Mouse (Mus musculus) kidney, postnatal 25 days (tissue): Measurements from ENCODE around the gene C2cd2.

Experiments
- DNase-seq, 2 experiments: peaks; one replicate each; pipeline ENCODE4 v3.0.0; 2021; ENCODE audit warnings: mixed read lengths in 2 of 2

The C2cd2 gene

GRCm38 (mm10) chr16:97877502-97877901 lies 84.9 kb downstream of the C2cd2 start:
- DNase-seq: no peak

GRCm38 (mm10) chr16:97875101-97875500 lies 87.3 kb downstream of the C2cd2 start:
- DNase-seq: no peak

GRCm38 (mm10) chr16:97874376-97874775 lies 88.0 kb downstream of the C2cd2 start:
- DNase-seq: no peak

GRCm38 (mm10) chr16:97872657-97873056 lies 89.7 kb downstream of the C2cd2 start:
- peak in 1 of 2 experiments; percentile 46 for DNase-seq

GRCm38 (mm10) chr16:97869193-97870102 lies 93.0 kb downstream of the C2cd2 start:
- no peak for DNase-seq

- DNase-seq: no peak
Measured at GRCm38 (mm10) chr16:97863932-97864467, 98.4 kb downstream of the C2cd2 start.

- DNase-seq: no peak
Measured at GRCm38 (mm10) chr16:97856050-97856449, 106.3 kb downstream of the C2cd2 start.

- DNase-seq: peak; percentile 89 to 95
Measured at GRCm38 (mm10) chr16:97851741-97852319, 110.6 kb downstream of the C2cd2 start, which contains the start of gene Prdm15. Gene Prdm15, minus strand, starts transcription at chr16:97851850.

GRCm38 (mm10) chr16:97851061-97851740 lies 111.2 kb downstream of the C2cd2 start:
- DNase-seq: peak; percentile 89 to 95

- DNase-seq: no peak
Measured at GRCm38 (mm10) chr16:97850667-97851060, 111.7 kb downstream of the C2cd2 start.

- DNase-seq: no peak
Measured at GRCm38 (mm10) chr16:97848832-97849231, 113.6 kb downstream of the C2cd2 start.

- peak in 1 of 2 experiments; percentile 4 for DNase-seq
Measured at GRCm38 (mm10) chr16:97844967-97845937, 117.1 kb downstream of the C2cd2 start.

- DNase-seq: no peak
Measured at GRCm38 (mm10) chr16:97832154-97832553, 130.2 kb downstream of the C2cd2 start.

GRCm38 (mm10) chr16:97828207-97828606 lies 134.2 kb downstream of the C2cd2 start:
- no peak for DNase-seq

GRCm38 (mm10) chr16:97823311-97824007 lies 138.9 kb downstream of the C2cd2 start:
- DNase-seq: peak in 1 of 2 experiments; percentile 3

- DNase-seq: no peak
Measured at GRCm38 (mm10) chr16:97819532-97819931, 142.9 kb downstream of the C2cd2 start.

- DNase-seq: no peak
Measured at GRCm38 (mm10) chr16:97817414-97817813, 145.0 kb downstream of the C2cd2 start.

GRCm38 (mm10) chr16:97815269-97815668 lies 147.1 kb downstream of the C2cd2 start:
- peak in 1 of 2 experiments; percentile 3 for DNase-seq

- no peak for DNase-seq
Measured at GRCm38 (mm10) chr16:97814060-97814459, 148.3 kb downstream of the C2cd2 start.

GRCm38 (mm10) chr16:97808881-97809280 lies 153.5 kb downstream of the C2cd2 start:
- no peak for DNase-seq

- DNase-seq: no peak
Measured at GRCm38 (mm10) chr16:97805646-97806045, 156.8 kb downstream of the C2cd2 start.
